Comparison of ENCODE assay signal across 8 mouse cellular contexts in the genomic region with DNA sequence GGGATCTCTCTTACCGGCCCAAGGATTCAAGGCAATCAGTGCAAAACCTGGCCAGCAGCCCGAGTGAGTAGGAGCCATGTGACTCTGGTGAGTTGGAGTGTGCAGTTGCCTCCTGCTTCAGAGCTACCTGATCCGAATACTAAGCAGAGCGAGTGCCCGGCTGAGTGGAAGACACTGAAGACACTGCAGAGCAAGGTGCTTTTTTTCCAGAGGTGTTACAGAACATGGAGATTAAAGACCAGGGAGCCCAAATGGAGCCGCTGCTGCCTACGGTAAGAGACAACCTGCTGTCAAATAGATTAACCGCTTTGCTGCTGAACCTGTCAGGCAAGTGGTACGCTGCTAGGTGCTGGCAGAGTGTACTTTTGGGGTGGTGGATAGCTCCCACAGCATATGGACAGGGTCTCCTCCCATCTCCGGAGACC. TPM values are rescaled to one million over a fixed set of nuclear protein-coding genes. Genes with fewer than 3 reads are reported as not detected.
A peak's percentile ranks its signal among the peaks of the same experiment; 100 is the strongest.
DNase-seq lines count a peak whose midpoint lies in the region; ATAC-seq and TF ChIP-seq lines count a peak whose summit lies in the region.

A gene (plus strand): TSS at position 42 of the 425 bp plus-strand sequence.

- no peak for TF ChIP-seq POLR2A in lung, adult 2 months (IDR thresholded peaks at IDR 0.05; ENCODE audit: borderline replicate concordance, extremely low read depth, low read depth, low read length)
- TF ChIP-seq POLR2A in small intestine, adult 2 months (IDR thresholded peaks at IDR 0.05; ENCODE audit: low read depth, low read length): no peak
- no peak for TF ChIP-seq POLR2A in thymus, adult 2 months (IDR thresholded peaks at IDR 0.05; ENCODE audit: control insufficient read depth, extremely low read depth, insufficient read depth, low read length, poor library complexity)

- H3K4me3 ChIP-seq in lung, embryonic 16.5 days (ENCODE audit: low read length): peak within 1 kb of the TSS; percentile 54
- H3K4me3 ChIP-seq in lung, adult 2 months (replicated peaks; ENCODE audit: extremely low read depth, low read depth, low read length): no peak within 1 kb of the TSS
- H3K4me3 ChIP-seq in forebrain, embryonic 13.5 days: peak within 1 kb of the TSS; percentile 52
- peak within 1 kb of the TSS; percentile 77 for H3K4me3 ChIP-seq in layer of hippocampus, adult 2 months
- 0 out of 2 replicates have a peak within 1 kb of the TSS, but pooled peaks have one; percentile 27 for H3K4me3 ChIP-seq in liver, postnatal 0 days (ENCODE audit: low read depth, low read length)
- 0 out of 2 replicates have a peak within 1 kb of the TSS, but pooled peaks have one; percentile 11 for H3K4me3 ChIP-seq in small intestine, adult 2 months (ENCODE audit: low read depth, low read length)
- H3K4me3 ChIP-seq in thymus, adult 2 months (ENCODE audit: control insufficient read depth, insufficient read depth, low read length): no peak within 1 kb of the TSS

- H3K4me2 ChIP-seq in lung, embryonic 16.5 days (ENCODE audit: low read depth, low read length): peak within 1 kb of the TSS; percentile 71
- H3K4me2 ChIP-seq in forebrain, embryonic 13.5 days: peak within 1 kb of the TSS; percentile 72
- peak within 1 kb of the TSS; percentile 51 for H3K4me2 ChIP-seq in liver, postnatal 0 days (ENCODE audit: low read depth, low read length)

- H3K9ac ChIP-seq in lung, embryonic 16.5 days (ENCODE audit: low read length): no peak within 1 kb of the TSS; the same call in 1 of the 2 replicates
- peak within 1 kb of the TSS; percentile 64 for H3K9ac ChIP-seq in forebrain, embryonic 13.5 days
- H3K9ac ChIP-seq in liver, postnatal 0 days (replicated peaks): no peak within 1 kb of the TSS

- peaks cover 3% of the 10 kb centered on the region; the same call in 1 of the 2 replicates for H3K4me1 ChIP-seq in lung, embryonic 16.5 days (replicated peaks; ENCODE audit: control insufficient read depth, insufficient read depth, low read length)
- H3K4me1 ChIP-seq in lung, adult 2 months (ENCODE audit: control insufficient read depth, insufficient read depth, low read length): no peaks in the 10 kb centered on the region
- peaks cover 6% of the 10 kb centered on the region for H3K4me1 ChIP-seq in forebrain, embryonic 13.5 days
- H3K4me1 ChIP-seq in liver, postnatal 0 days (ENCODE audit: insufficient read depth): 0 out of 2 replicates have a peak, but pooled peaks cover 4% of the 10 kb centered on the region
- H3K4me1 ChIP-seq in small intestine, adult 2 months (ENCODE audit: control insufficient read depth, insufficient read depth, insufficient read length, low read length): no peaks in the 10 kb centered on the region
- no peaks in the 10 kb centered on the region for H3K4me1 ChIP-seq in thymus, adult 2 months (replicated peaks; ENCODE audit: control insufficient read depth, insufficient read depth, low read length)

- WGBS in lung, embryonic 16.5 days: 10% methylated on average over 10 of the region's 10 CpGs
- 22% methylated on average over 10 of the region's 10 CpGs for WGBS in lung, adult 2 months
- 11% methylated on average over 10 of the region's 10 CpGs for WGBS in forebrain, embryonic 13.5 days
- WGBS in liver, postnatal 0 days (ENCODE audit: insufficient replicate concordance): 21% methylated on average over 10 of the region's 10 CpGs
- 17% methylated on average over 10 of the region's 10 CpGs for WGBS in small intestine, adult 2 months
- WGBS in thymus, adult 2 months: 57% methylated on average over 10 of the region's 10 CpGs

- no peak for DNase-seq in lung, adult 2 months
- peak; percentile 57 to 68 for DNase-seq in layer of hippocampus, adult 2 months (ENCODE audit: low spot score in 2 of 2)
- no peak for DNase-seq in liver, postnatal 0 days
- no peak for DNase-seq in thymus, adult 2 months

- TF ChIP-seq CTCF in lung, adult 2 months (IDR thresholded peaks at IDR 0.05; ENCODE audit: insufficient read depth, low read length): no peak
- TF ChIP-seq CTCF in layer of hippocampus, adult 2 months (conservative IDR thresholded peaks at IDR 0.05): no peak
- TF ChIP-seq CTCF in liver, postnatal 0 days (IDR thresholded peaks at IDR 0.05; ENCODE audit: low read depth): no peak
- TF ChIP-seq CTCF in small intestine, adult 2 months (IDR thresholded peaks at IDR 0.05; ENCODE audit: extremely low read depth, insufficient read length, insufficient replicate concordance, low read depth, low read length): no peak
- TF ChIP-seq CTCF in thymus, adult 2 months (IDR thresholded peaks at IDR 0.05; ENCODE audit: borderline replicate concordance, control insufficient read depth, extremely low read depth, insufficient read depth, low read length, poor library complexity): no peak

- no peaks in the 10 kb centered on the region for H3K36me3 ChIP-seq in lung, embryonic 16.5 days (ENCODE audit: control insufficient read depth, insufficient read depth, low read length)
- H3K36me3 ChIP-seq in forebrain, embryonic 13.5 days (ENCODE audit: poor library complexity, severe bottlenecking): no peaks in the 10 kb centered on the region
- no peaks in the 10 kb centered on the region for H3K36me3 ChIP-seq in liver, postnatal 0 days (replicated peaks; ENCODE audit: insufficient read depth, low read length)
- H3K36me3 ChIP-seq in small intestine, adult 2 months (ENCODE audit: control insufficient read depth, insufficient read depth, low read length): no peaks in the 10 kb centered on the region
- H3K36me3 ChIP-seq in thymus, adult 2 months (ENCODE audit: control insufficient read depth, insufficient read depth, low read length): no peaks in the 10 kb centered on the region

- no peaks in the 10 kb centered on the region for H3K9me3 ChIP-seq in lung, embryonic 16.5 days (ENCODE audit: control insufficient read depth, low read length)
- H3K9me3 ChIP-seq in forebrain, embryonic 13.5 days (replicated peaks): no peaks in the 10 kb centered on the region
- no peaks in the 10 kb centered on the region for H3K9me3 ChIP-seq in liver, postnatal 0 days (ENCODE audit: low read length)

- ATAC-seq in lung, embryonic 16.5 days (ENCODE audit: low read depth): no peak
- peak; percentile 80 for ATAC-seq in forebrain, embryonic 13.5 days
- ATAC-seq in liver, postnatal 0 days: no peak
- ATAC-seq in monocyte, adult 5-6 weeks (replicated peaks; ENCODE audit: insufficient number of reproducible peaks, low FRiP score, low TSS enrichment, poor library complexity, severe bottlenecking): no peak

- TF ChIP-seq EP300 in liver, postnatal 0 days (IDR thresholded peaks at IDR 0.05; ENCODE audit: low read depth): no peak

- H3K27me3 ChIP-seq in lung, embryonic 16.5 days (ENCODE audit: control insufficient read depth, insufficient read depth, low read depth, low read length): no peaks in the 10 kb centered on the region
- H3K27me3 ChIP-seq in forebrain, embryonic 13.5 days: no peaks in the 10 kb centered on the region
- peaks cover 4% of the 10 kb centered on the region for H3K27me3 ChIP-seq in liver, postnatal 0 days (ENCODE audit: insufficient read depth, low read length)
- peaks cover 5% of the 10 kb centered on the region; the same call in 1 of the 2 replicates for H3K27me3 ChIP-seq in small intestine, adult 2 months (ENCODE audit: control insufficient read depth, insufficient read depth, low read length)
- H3K27me3 ChIP-seq in thymus, adult 2 months (ENCODE audit: control insufficient read depth, insufficient read depth, low read length): no peaks in the 10 kb centered on the region

- no peak within 1 kb of the TSS for H3K27ac ChIP-seq in lung, embryonic 16.5 days (ENCODE audit: low read length)
- H3K27ac ChIP-seq in forebrain, embryonic 13.5 days: peak within 1 kb of the TSS; percentile 79
- peak within 1 kb of the TSS; percentile 98 for H3K27ac ChIP-seq in layer of hippocampus, adult 2 months
- no peak within 1 kb of the TSS for H3K27ac ChIP-seq in liver, postnatal 0 days (ENCODE audit: low read depth)
- H3K27ac ChIP-seq in small intestine, adult 2 months (ENCODE audit: insufficient read depth, low read depth, low read length): no peak within 1 kb of the TSS
- H3K27ac ChIP-seq in thymus, adult 2 months (ENCODE audit: control insufficient read depth, insufficient read depth, low read length): no peak within 1 kb of the TSS

RNA-seq across cellular contexts. Expression of the gene that starts here (rescaled TPM):
- polyA plus RNA-seq in lung, embryonic 16.5 days (2015; fragmentation: Nextera tagmentation; extraction: Ambion mirVana): 0.03 and 0.35 TPM in 2 replicates
- polyA plus RNA-seq in lung, adult 2 months (2012; rRNA removed): not detected in 2 replicates
- 2.7 and 4.0 TPM in 2 replicates for polyA plus RNA-seq in forebrain, embryonic 13.5 days (2015; fragmentation: Nextera tagmentation; extraction: Ambion mirVana)
- total RNA-seq in layer of hippocampus, adult 2 months (2021): 100 to 1,000 TPM; 208 to 230 TPM
- polyA plus RNA-seq in liver, postnatal 0 days (2015; fragmentation: Nextera tagmentation; extraction: Ambion mirVana): 0.05 TPM in 2 replicates
- 0.03 and 0.06 TPM in 2 replicates for polyA plus RNA-seq in small intestine, adult 2 months (2012; rRNA removed)
- total RNA-seq in monocyte, adult 5-6 weeks (2017): not detected in 3 replicates
- 0.13 and 0.23 TPM in 2 replicates for polyA plus RNA-seq in thymus, adult 2 months (2012; rRNA removed)

Comparison
In these comparisons a context has a peak if more than half of its experiments do, and no peak if none do; other contexts are left out.
1. RNA of the gene that starts here (total RNA-seq): 208 to 230 TPM in layer of hippocampus, adult 2 months; not detected in monocyte, adult 5-6 weeks; every median in the first group is over 100 times any median in the second.
2. H3K4me3 ChIP-seq: peak in lung, embryonic 16.5 days (single experiment), forebrain, embryonic 13.5 days (single experiment), layer of hippocampus, adult 2 months (single experiment), liver, postnatal 0 days (single experiment) and small intestine, adult 2 months (single experiment); none in lung, adult 2 months (single experiment) and thymus, adult 2 months (single experiment).
3. H3K27ac ChIP-seq: peak in forebrain, embryonic 13.5 days (single experiment) and layer of hippocampus, adult 2 months (single experiment); none in lung, embryonic 16.5 days (single experiment), liver, postnatal 0 days (single experiment), small intestine, adult 2 months (single experiment) and thymus, adult 2 months (single experiment).
4. DNase-seq: peak in layer of hippocampus, adult 2 months (2 of 2); none in lung, adult 2 months (single experiment), liver, postnatal 0 days (single experiment) and thymus, adult 2 months (single experiment).
5. Peak in every context shown above with its lines, with median percentiles within 50 percentile points of each other: H3K4me2 ChIP-seq.